11 mouse cellular contexts compared by ENCODE assay signal in genomic region chr5:111555312-111555957, GRCm38 (mm10).
A peak's percentile ranks its signal among the peaks of the same experiment; 100 is the strongest.
DNase-seq lines count a peak whose midpoint lies in the region; ATAC-seq and TF ChIP-seq lines count a peak whose summit lies in the region.
"Had no signal": no experiment of that assay in that cellular context is flagged by ENCODE, and none has a peak within 500 bp of the region (broad histone marks: within the 10 kb centered on the region; RNA-seq: fewer than 3 reads in every experiment).

No protein-coding gene starts in this region.

- WGBS in forebrain, embryonic 10.5 days = 5% methylated on average over 5 of the region's 5 CpGs
- WGBS in forebrain, postnatal 0 days = 14% methylated on average over 2 of the region's 5 CpGs
- 2% methylated on average over 5 of the region's 5 CpGs for WGBS in lung, embryonic 15.5 days
- WGBS in limb, embryonic 10.5 days = 27% methylated on average over 5 of the region's 5 CpGs
- 6% methylated on average over 4 of the region's 5 CpGs for WGBS in stomach, embryonic 16.5 days

- H3K4me1 ChIP-seq in forebrain, embryonic 10.5 days = peaks cover 63% of the 10 kb centered on the region
- peaks cover 7% of the 10 kb centered on the region for H3K4me1 ChIP-seq in forebrain, postnatal 0 days (ENCODE audit: insufficient read depth)
- peaks cover 31% of the 10 kb centered on the region for H3K4me1 ChIP-seq in lung, embryonic 15.5 days
- H3K4me1 ChIP-seq in limb, embryonic 10.5 days = peaks cover 44% of the 10 kb centered on the region
- H3K4me1 ChIP-seq in stomach, embryonic 16.5 days (ENCODE audit: control insufficient read depth, insufficient read depth, low read length) = peaks cover 22% of the 10 kb centered on the region

- no peaks in the 10 kb centered on the region for H3K9me3 ChIP-seq in forebrain, embryonic 10.5 days
- no peaks in the 10 kb centered on the region for H3K9me3 ChIP-seq in forebrain, postnatal 0 days (ENCODE audit: low read length)
- no peaks in the 10 kb centered on the region for H3K9me3 ChIP-seq in lung, embryonic 15.5 days
- H3K9me3 ChIP-seq in limb, embryonic 10.5 days (replicated peaks) = no peaks in the 10 kb centered on the region
- H3K9me3 ChIP-seq in stomach, embryonic 16.5 days (replicated peaks; ENCODE audit: control insufficient read depth, low read length) = no peaks in the 10 kb centered on the region
- H3K9me3 ChIP-seq: liver, embryonic 13.5 days had no signal

- no peak for TF ChIP-seq CTCF in forebrain, postnatal 0 days (IDR thresholded peaks at IDR 0.05; ENCODE audit: low read depth)

- no peak for DNase-seq in forebrain, embryonic 10.5 days (ENCODE audit: extremely low spot score, low spot score)
- no peak for DNase-seq in forebrain, postnatal 0 days
- DNase-seq in lung, postnatal 14 days = no peak
- DNase-seq in limb, embryonic 10.5 days (ENCODE audit: low spot score) = no peak
- DNase-seq in adrenal gland, adult 8-10 months = no peak
- no peak for DNase-seq in thymus, postnatal 0 days (ENCODE audit: low spot score)
- DNase-seq: adrenal gland, postnatal 25 days; cerebellum, postnatal 10 days; liver, embryonic 13.5 days had no signal

- no peak overlapping the region for H3K4me2 ChIP-seq in forebrain, postnatal 0 days (ENCODE audit: low read depth)
- H3K4me2 ChIP-seq in lung, embryonic 15.5 days = peak overlapping the region; percentile 20; the same call in 1 of the 2 replicates
- no peak overlapping the region for H3K4me2 ChIP-seq in stomach, embryonic 16.5 days (ENCODE audit: low read depth, low read length)
- H3K4me2 ChIP-seq: liver, embryonic 13.5 days had no signal

- peak overlapping the region; percentile 92 for H3K27ac ChIP-seq in forebrain, embryonic 10.5 days
- no peak overlapping the region for H3K27ac ChIP-seq in forebrain, postnatal 0 days (ENCODE audit: low read depth, low read length)
- peak overlapping the region; percentile 75 for H3K27ac ChIP-seq in lung, embryonic 15.5 days
- peak overlapping the region; percentile 90 for H3K27ac ChIP-seq in limb, embryonic 10.5 days
- H3K27ac ChIP-seq in stomach, embryonic 16.5 days (ENCODE audit: low read length) = peak overlapping the region; percentile 50
- H3K27ac ChIP-seq: liver, embryonic 13.5 days had no signal

- no peaks in the 10 kb centered on the region for H3K36me3 ChIP-seq in forebrain, embryonic 10.5 days (replicated peaks)
- H3K36me3 ChIP-seq in forebrain, postnatal 0 days (ENCODE audit: insufficient read depth) = no peaks in the 10 kb centered on the region
- no peaks in the 10 kb centered on the region for H3K36me3 ChIP-seq in lung, embryonic 15.5 days
- no peaks in the 10 kb centered on the region for H3K36me3 ChIP-seq in limb, embryonic 10.5 days
- H3K36me3 ChIP-seq in stomach, embryonic 16.5 days (ENCODE audit: control insufficient read depth, insufficient read depth, low read length) = no peaks in the 10 kb centered on the region
- H3K36me3 ChIP-seq: liver, embryonic 13.5 days had no signal

- no peak for ATAC-seq in forebrain, postnatal 0 days
- no peak for ATAC-seq in lung, embryonic 15.5 days (ENCODE audit: borderline replicate concordance, extremely low read depth, low FRiP score, low TSS enrichment)
- ATAC-seq in stomach, embryonic 16.5 days (ENCODE audit: insufficient read depth, low FRiP score) = peak; percentile 29; the same call in 1 of the 2 replicates

- peak overlapping the region; percentile 25 for H3K4me3 ChIP-seq in forebrain, embryonic 10.5 days
- H3K4me3 ChIP-seq in forebrain, postnatal 0 days (ENCODE audit: low read depth, low read length) = no peak overlapping the region
- no peak overlapping the region for H3K4me3 ChIP-seq in lung, embryonic 15.5 days
- no peak overlapping the region for H3K4me3 ChIP-seq in limb, embryonic 10.5 days
- no peak overlapping the region for H3K4me3 ChIP-seq in stomach, embryonic 16.5 days (replicated peaks; ENCODE audit: low read length)
- H3K4me3 ChIP-seq: liver, embryonic 13.5 days had no signal

- H3K27me3 ChIP-seq in forebrain, embryonic 10.5 days (ENCODE audit: poor library complexity, severe bottlenecking) = no peaks in the 10 kb centered on the region; the same call in 1 of the 2 replicates
- no peaks in the 10 kb centered on the region for H3K27me3 ChIP-seq in forebrain, postnatal 0 days (ENCODE audit: insufficient read depth, low read length)
- H3K27me3 ChIP-seq in lung, embryonic 15.5 days = no peaks in the 10 kb centered on the region
- H3K27me3 ChIP-seq in limb, embryonic 10.5 days (ENCODE audit: low read depth, poor library complexity, severe bottlenecking) = peaks cover 27% of the 10 kb centered on the region
- no peaks in the 10 kb centered on the region for H3K27me3 ChIP-seq in stomach, embryonic 16.5 days (ENCODE audit: control insufficient read depth, insufficient read depth, low read length)

- H3K9ac ChIP-seq in forebrain, postnatal 0 days = no peak overlapping the region
- H3K9ac ChIP-seq in lung, embryonic 15.5 days = no peak overlapping the region
- H3K9ac ChIP-seq in stomach, embryonic 16.5 days (ENCODE audit: low read length) = peak overlapping the region; percentile 60; the same call in 1 of the 2 replicates
- H3K9ac ChIP-seq: liver, embryonic 13.5 days had no signal
